In genomic region chr15:82434541-82434940, GRCm38 (mm10) we compare ENCODE assay signal across 36 mouse cellular contexts. TPM values are rescaled to one million over a fixed set of nuclear protein-coding genes. Genes with fewer than 3 reads are reported as not detected.
"Had no signal": no experiment of that assay in that cellular context is flagged by ENCODE, and none has a peak within 500 bp of the region (broad histone marks: within the 10 kb centered on the region; RNA-seq: fewer than 3 reads in every experiment).

No protein-coding gene starts in this region.

- H3K27ac ChIP-seq: embryonic facial prominence, embryonic 10.5 days; embryonic facial prominence, embryonic 12.5 days; embryonic facial prominence, embryonic 13.5 days; embryonic facial prominence, embryonic 15.5 days; forebrain, embryonic 10.5 days; forebrain, embryonic 12.5 days; forebrain, embryonic 13.5 days; forebrain, embryonic 15.5 days; gastrocnemius, adult 2 months; heart, adult 2 months had no signal

- H3K27me3 ChIP-seq: embryonic facial prominence, embryonic 12.5 days; embryonic facial prominence, embryonic 13.5 days; embryonic facial prominence, embryonic 15.5 days; forebrain, embryonic 13.5 days; forebrain, embryonic 15.5 days had no signal

- DNase-seq: cerebellum, adult 8-10 months; cerebellum, adult 9-10 months; cerebellum, adult 9-11 months; cerebellum, postnatal 10 days; cerebellum, postnatal 14 days; cerebellum, postnatal 25 days; cerebellum, postnatal 36 days; embryo, embryonic 11 days; forebrain, postnatal 0 days; gastrocnemius, adult 2 months; gastrocnemius, postnatal 10 days; gastrocnemius, postnatal 14 days; gastrocnemius, postnatal 25 days; gastrocnemius, postnatal 36 days; heart, adult 2 months had no signal

- H3K4me2 ChIP-seq: embryonic facial prominence, embryonic 12.5 days; embryonic facial prominence, embryonic 13.5 days; embryonic facial prominence, embryonic 15.5 days; forebrain, embryonic 12.5 days; forebrain, embryonic 13.5 days; forebrain, embryonic 15.5 days had no signal

- H3K9ac ChIP-seq: embryonic facial prominence, embryonic 12.5 days; embryonic facial prominence, embryonic 13.5 days; embryonic facial prominence, embryonic 15.5 days; forebrain, embryonic 12.5 days; forebrain, embryonic 13.5 days; forebrain, embryonic 15.5 days; forebrain, postnatal 0 days had no signal

- H3K4me1 ChIP-seq: embryonic facial prominence, embryonic 10.5 days; embryonic facial prominence, embryonic 12.5 days; embryonic facial prominence, embryonic 13.5 days; embryonic facial prominence, embryonic 15.5 days; forebrain, embryonic 10.5 days; forebrain, embryonic 12.5 days; forebrain, embryonic 13.5 days; forebrain, embryonic 15.5 days had no signal

- ATAC-seq: forebrain, embryonic 13.5 days; forebrain, embryonic 14.5 days; forebrain, embryonic 15.5 days; forebrain, embryonic 16.5 days; forebrain, postnatal 0 days had no signal

- H3K36me3 ChIP-seq: embryonic facial prominence, embryonic 10.5 days; embryonic facial prominence, embryonic 12.5 days; embryonic facial prominence, embryonic 13.5 days; embryonic facial prominence, embryonic 15.5 days; forebrain, embryonic 10.5 days; forebrain, embryonic 12.5 days; forebrain, embryonic 15.5 days had no signal

- H3K4me3 ChIP-seq: embryonic facial prominence, embryonic 10.5 days; embryonic facial prominence, embryonic 12.5 days; embryonic facial prominence, embryonic 13.5 days; embryonic facial prominence, embryonic 15.5 days; erythroblast, embryonic 14.5 days; forebrain, embryonic 10.5 days; forebrain, embryonic 12.5 days; forebrain, embryonic 13.5 days; forebrain, embryonic 15.5 days; gastrocnemius, adult 2 months; heart, adult 2 months had no signal

- H3K9me3 ChIP-seq: embryonic facial prominence, embryonic 15.5 days had no signal

RNA-seq across cellular contexts. Expression of gene Cyp2d9, which starts 1.3 kb away (rescaled TPM):
- total RNA-seq: common myeloid progenitor, adult 5-6 weeks; forebrain, postnatal 0 days; gastrocnemius, adult 2 months; gastrocnemius, adult 8-10 months; gastrocnemius, postnatal 14 days; gastrocnemius, postnatal 25 days; gastrocnemius, postnatal 36 days; granulocyte monocyte progenitor cell, adult 5-6 weeks; heart, adult 18-20 months; heart, adult 2 months had no signal
- polyA plus RNA-seq: cortical plate, adult 2 months; embryonic facial prominence, embryonic 10.5 days; embryonic facial prominence, embryonic 11.5 days; embryonic facial prominence, embryonic 12.5 days; embryonic facial prominence, embryonic 13.5 days; embryonic facial prominence, embryonic 14.5 days; embryonic facial prominence, embryonic 15.5 days; forebrain, embryonic 10.5 days; forebrain, embryonic 11.5 days; forebrain, embryonic 12.5 days; forebrain, embryonic 13.5 days; forebrain, embryonic 14.5 days; forebrain, embryonic 15.5 days; forebrain, embryonic 16.5 days; forebrain, postnatal 0 days; frontal cortex, adult 2 months had no signal

RNA-seq across cellular contexts. Expression of gene Cyp2d10, which starts 27.5 kb away (rescaled TPM):
- total RNA-seq: common myeloid progenitor, adult 5-6 weeks; forebrain, postnatal 0 days; gastrocnemius, adult 2 months; gastrocnemius, postnatal 14 days; gastrocnemius, postnatal 25 days; gastrocnemius, postnatal 36 days; granulocyte monocyte progenitor cell, adult 5-6 weeks; heart, adult 18-20 months had no signal
- polyA plus RNA-seq: cortical plate, adult 2 months; embryonic facial prominence, embryonic 10.5 days; embryonic facial prominence, embryonic 11.5 days; embryonic facial prominence, embryonic 12.5 days; embryonic facial prominence, embryonic 13.5 days; embryonic facial prominence, embryonic 14.5 days; embryonic facial prominence, embryonic 15.5 days; forebrain, embryonic 10.5 days; forebrain, embryonic 11.5 days; forebrain, embryonic 12.5 days; forebrain, embryonic 13.5 days; forebrain, embryonic 14.5 days; forebrain, embryonic 15.5 days; forebrain, embryonic 16.5 days; forebrain, postnatal 0 days; frontal cortex, adult 2 months had no signal

RNA-seq across cellular contexts. Expression of gene Cyp2d11, which starts 40.7 kb away (rescaled TPM):
- total RNA-seq: common myeloid progenitor, adult 5-6 weeks; forebrain, postnatal 0 days; gastrocnemius, adult 2 months; gastrocnemius, postnatal 10 days; gastrocnemius, postnatal 36 days; granulocyte monocyte progenitor cell, adult 5-6 weeks; heart, adult 18-20 months had no signal
- polyA plus RNA-seq: cortical plate, adult 2 months; embryonic facial prominence, embryonic 10.5 days; embryonic facial prominence, embryonic 11.5 days; embryonic facial prominence, embryonic 12.5 days; embryonic facial prominence, embryonic 13.5 days; embryonic facial prominence, embryonic 14.5 days; embryonic facial prominence, embryonic 15.5 days; erythroblast, embryonic 14.5 days; forebrain, embryonic 10.5 days; forebrain, embryonic 11.5 days; forebrain, embryonic 12.5 days; forebrain, embryonic 13.5 days; forebrain, embryonic 14.5 days; forebrain, embryonic 15.5 days; forebrain, embryonic 16.5 days; forebrain, postnatal 0 days; frontal cortex, adult 2 months; gonadal fat pad, adult 2 months; heart, adult 2 months had no signal
